Mouse (Mus musculus) lung, postnatal 0 days (tissue): ENCODE measurements around the gene Kcnk6.

Experiments
- CTCF ChIP-seq: IDR thresholded peaks from 2 replicates; pipeline ENCODE4 v1.5.1; 2016; ENCODE audit warnings: antibody characterized with exemption, mild to moderate bottlenecking
- EP300 ChIP-seq: IDR thresholded peaks from 2 replicates; pipeline ENCODE4 v1.6.1; 2016; ENCODE audit warnings: antibody characterized with exemption, mild to moderate bottlenecking, control low read depth

GRCm38 (mm10) chr7:29257368-29257767, 25.1 kb upstream of the Kcnk6 start:
- TF ChIP-seq CTCF (no peak), EP300 (no peak; the same call in 1 of the 2 replicates)
